Mouse (Mus musculus): ENCODE measurements around the gene Ndnf.

Ndnf gene

DNA sequence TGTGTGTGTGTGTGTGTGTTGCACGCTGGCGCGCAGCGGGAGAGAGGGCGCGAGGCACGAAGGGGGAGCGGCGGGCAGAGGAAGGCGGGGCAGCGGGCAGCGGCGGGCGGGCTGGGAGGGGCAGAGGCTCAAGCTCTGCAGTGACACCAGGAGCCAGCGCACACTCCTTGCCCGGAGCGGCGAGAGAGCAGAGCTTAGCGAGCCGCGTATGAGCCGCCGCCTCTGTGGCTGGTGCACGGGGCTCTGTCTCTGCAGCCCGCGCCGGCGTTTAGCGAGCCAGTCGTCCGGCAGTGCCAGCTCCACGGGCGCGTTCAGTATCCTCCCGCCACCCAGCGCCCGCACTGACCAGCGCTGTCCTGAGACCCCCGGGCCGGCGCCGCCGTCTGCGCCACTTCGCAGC, at the start of gene Ndnf:
TSS of gene Ndnf (plus strand) at position 140 of the 400 bp plus-strand sequence.
- peak; percentile 86 for DNase-seq (ENCODE audit: extremely low spot score, low spot score)

DNA sequence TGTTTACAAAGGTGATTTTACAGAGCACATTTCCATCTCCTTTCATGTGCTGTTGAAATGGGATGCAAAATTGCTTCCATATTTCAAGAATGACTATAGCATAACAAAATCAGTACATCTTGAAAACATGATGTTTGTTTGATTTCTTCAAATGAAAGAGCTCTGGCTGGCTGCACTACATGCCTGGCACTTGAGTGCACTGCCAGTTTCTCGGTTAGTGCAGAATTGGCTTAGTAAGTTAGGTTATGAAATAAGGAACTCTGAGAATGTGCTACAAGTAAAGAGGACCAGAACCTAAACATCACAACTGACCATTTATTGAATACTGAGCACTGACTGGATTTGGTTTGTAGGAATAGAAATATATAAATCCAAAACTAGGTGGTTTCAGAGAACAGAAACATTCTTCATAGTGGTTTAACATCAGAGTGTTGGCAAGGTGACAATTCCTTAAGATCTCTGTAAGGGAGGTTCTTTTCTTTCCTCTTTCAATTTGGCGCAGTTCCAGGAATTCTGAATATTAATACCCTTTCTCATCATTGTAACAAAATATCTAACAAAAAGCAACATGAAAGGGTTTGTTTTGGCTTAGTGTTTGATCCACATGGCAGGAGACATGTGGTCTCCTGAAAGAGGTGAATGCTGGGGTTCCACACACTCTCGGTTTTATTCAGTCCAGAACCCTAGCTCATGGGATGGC, 48.2 kb upstream of the Ndnf start:
- DNase-seq (ENCODE audit: extremely low spot score, low spot score): no peak

DNA sequence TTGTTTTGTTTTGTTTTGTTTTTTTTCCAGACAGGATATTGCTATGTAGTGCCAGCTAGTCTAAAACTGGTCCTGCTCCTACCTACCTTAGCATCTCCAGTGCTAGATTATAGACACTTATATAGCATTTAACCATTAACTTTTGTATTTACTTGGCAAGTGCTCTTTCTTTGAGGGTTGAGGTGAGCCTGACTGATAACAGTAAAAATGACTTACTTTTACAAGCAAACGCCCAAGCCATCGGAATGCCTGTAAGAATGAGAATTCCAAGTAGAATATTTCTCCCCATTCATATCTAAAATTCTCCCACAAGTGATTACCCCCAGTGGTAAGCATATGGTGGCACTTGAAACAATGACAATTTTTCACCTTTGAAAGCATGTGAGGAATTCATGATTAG, 40.8 kb upstream of the Ndnf start:
- DNase-seq (ENCODE audit: extremely low spot score, low spot score): no peak

DNA sequence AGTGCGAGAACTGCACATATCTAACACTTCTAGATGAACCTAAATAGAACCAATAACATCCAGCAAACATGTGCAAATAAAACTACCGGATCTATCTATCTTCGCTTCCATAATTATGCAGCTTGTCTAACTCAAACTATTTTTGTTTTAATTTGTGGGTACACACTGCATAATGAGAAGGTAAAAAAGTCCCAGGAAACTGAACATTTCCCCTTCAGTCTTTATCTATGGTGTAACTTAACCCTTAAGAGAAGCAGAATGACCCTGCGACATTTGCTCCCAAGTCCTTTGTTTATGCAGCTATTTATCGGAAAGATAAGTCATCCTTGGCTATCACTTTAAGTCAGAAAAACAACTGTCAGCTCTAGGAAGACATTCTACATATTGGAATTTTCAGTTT, 39.2 kb upstream of the Ndnf start:
- no peak for DNase-seq (ENCODE audit: extremely low spot score, low spot score)

DNA sequence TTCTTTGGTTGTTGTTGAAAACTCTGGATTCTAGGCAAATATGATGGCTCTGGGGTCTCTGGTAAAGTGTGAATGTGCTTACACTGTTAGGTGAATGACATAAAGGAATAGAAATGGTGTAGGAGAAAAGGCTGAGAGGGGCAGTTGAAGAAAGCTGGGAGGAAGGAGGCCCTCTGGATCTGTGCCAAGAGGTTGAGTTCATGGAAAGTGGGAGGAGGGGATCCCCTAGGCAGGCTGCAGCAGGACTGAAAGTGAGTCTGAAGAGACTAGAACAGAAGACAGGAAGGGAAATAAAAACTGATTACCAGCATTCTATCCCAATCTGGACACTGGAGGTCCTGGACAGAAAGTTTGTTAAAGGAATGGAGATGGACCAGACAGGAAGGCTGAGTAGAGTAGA, 29.0 kb upstream of the Ndnf start:
- no peak for DNase-seq (ENCODE audit: extremely low spot score, low spot score)

DNA sequence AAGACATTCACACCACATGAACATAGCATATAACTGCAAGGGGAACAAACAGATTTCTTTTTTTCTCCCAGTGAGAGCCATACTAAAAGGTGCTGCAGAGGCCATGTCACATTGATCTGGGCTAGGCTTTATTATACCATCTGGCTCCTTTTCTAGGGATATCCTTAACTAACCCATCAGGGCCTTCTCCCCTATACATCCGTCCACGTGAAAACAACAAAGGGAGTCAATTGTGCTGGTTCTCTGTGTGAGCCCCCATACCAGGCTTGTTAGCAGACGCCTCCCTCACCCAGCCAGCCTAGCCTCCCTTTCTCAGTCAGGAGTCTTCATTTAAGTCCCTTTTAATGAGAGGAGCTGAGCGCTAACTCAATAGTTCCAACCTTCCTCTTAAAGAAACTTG, 27.3 kb upstream of the Ndnf start:
- DNase-seq (ENCODE audit: extremely low spot score, low spot score): no peak

DNA sequence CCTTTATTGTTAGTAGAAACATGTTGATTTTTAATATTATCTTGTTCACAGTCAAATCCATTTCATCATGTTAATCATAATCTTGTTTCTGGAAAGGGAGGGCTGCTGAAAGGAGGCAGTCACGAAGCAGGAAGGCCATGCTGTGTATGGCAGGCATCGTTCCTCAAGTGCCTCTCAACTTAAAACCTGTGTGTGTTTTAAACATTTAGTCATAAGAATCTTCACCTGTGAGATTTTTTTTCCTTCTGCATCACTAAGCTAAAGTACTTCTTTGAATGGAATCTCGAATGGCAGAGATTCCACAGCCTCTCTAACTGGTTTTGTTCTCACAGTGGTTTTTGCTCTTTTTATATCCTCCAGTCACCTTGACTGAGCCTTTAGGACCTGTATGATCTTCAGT, 25.0 kb upstream of the Ndnf start:
- no peak for DNase-seq (ENCODE audit: extremely low spot score, low spot score)

DNA sequence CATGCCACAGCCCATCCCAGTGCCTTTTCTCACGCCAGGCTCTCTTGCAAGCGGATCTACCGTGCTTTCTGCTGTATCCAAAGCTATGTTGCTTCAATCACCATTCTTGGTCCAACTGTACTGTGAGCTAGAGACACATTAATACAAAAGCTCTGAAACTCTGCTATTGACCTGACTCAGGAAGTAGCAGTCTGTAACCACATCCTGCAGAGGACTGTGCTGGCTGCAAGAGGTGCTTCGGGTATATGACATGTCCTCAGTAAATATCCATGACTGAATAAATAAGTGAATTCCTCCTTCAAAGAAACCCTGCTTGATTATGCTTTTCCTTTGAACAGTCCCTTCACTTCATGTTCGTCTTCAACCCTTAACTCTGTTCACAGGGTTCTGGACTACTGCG, 23.7 kb upstream of the Ndnf start:
- DNase-seq (ENCODE audit: extremely low spot score, low spot score): no peak

DNA sequence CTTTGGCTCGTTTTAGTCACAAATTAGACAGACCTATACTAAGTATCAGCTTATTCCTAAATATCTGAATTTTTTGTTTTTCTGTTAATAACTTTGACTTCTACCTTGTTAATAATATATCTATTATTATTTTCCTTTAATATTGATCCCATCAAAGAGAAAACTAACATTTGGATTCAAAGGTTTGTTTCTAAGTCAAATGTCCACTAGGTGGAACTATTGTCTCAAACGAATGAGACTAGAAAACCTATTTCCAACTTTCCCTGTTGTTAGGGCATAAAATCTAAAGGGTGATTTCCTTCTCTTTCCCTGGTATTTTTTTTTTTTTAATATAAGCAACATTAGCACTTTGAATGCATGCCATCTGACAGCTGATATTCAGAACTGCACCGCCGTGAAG, 20.0 kb upstream of the Ndnf start:
- DNase-seq (ENCODE audit: extremely low spot score, low spot score): no peak

DNA sequence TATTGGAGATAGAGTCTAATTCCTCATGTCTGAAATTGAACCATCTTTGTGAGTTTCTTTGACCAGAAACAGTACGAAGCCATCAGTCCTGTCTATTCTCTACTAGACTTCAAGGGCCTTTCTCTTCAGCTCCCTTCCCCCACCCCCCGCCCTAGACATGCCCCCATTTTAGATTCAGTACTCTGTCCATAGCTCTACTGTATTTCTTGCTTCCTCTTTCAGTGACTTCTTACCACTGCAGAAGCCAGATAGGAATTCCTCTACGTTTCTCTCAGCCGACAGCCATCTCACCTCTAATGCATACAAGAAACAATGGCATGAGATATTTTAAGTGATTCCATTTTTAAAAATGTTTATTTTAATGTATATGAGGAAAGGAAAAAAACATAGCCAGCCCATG, 10.1 kb upstream of the Ndnf start:
- DNase-seq (ENCODE audit: extremely low spot score, low spot score): no peak

DNA sequence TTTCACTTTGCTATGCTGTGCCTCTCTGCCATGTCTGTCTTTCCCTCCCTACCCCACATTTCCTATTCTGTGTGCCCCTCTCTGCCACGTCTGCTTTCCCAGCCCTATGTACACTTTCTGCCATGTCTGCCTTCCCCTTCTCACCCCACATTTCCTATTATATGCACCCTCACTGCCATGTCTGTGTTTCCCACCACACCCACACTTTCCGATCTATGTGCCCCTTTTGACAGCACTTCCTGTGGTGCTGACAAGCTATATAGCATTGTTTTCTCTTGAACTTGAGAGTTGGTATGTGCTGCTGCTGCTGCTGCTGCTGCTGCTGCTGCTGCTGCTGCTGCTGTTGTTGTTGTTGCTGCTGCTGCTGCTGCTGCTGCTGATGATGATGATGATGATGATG, 9.3 kb upstream of the Ndnf start:
- DNase-seq (ENCODE audit: extremely low spot score, low spot score): no peak

DNA sequence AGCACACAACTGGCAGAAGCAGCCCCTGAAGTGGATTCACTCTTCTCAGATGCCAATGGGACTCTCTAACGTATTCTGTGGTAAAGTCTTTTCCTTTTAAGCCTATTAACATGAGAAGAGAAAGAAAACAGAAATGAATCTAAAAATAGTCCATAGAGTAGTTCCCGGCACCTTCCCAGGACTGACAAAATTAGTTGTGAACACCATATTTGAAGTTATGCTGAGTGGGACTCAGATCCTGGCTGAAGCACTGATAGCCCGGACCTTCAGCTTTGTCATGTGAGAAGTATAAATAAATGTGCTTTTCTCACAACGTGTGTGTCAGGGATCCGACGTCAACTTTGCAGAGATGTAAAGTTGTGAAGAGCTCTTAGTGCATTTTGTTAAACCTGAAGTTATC, 7.4 kb upstream of the Ndnf start:
- no peak for DNase-seq (ENCODE audit: extremely low spot score, low spot score)

DNA sequence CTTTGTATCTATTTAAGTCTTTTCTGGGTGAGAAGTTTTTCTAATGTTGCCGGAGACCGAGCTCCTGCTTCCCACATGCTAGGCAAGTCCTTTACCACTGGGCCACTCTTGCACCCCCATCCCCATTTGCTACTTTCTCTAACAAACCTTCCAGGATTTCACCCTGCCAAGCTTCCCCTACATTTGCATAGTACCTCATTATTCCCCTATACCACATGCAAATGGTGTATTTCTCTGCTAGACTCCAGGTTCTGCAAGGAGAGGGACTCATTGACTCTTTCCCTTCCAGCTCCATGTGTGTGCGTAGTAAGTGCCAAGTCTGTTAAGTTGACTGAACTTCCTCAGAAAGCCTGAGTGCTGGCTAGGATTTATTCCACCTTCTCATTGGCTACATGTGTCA, 5.1 kb upstream of the Ndnf start:
- DNase-seq (ENCODE audit: extremely low spot score, low spot score): no peak

DNA sequence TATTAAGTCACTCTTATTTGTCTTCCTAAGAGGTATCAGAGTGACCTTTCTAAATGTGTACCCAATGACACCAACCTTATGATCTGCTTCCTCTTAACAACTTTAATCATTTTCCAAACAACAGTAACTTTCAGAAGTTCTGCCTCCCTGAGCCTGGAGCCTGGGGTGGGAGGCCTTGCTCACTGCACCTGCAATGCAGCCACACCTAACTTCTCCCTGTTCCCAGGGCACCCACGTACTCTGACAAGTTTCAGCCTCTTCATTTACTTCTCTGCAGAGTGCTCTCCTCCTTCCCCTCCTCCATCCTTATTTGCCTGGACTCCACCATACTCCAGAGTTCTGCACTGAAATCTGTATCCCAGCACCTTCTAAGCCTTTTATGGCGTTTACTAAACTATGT, 1.4 kb upstream of the Ndnf start:
- DNase-seq (ENCODE audit: extremely low spot score, low spot score): no peak

DNA sequence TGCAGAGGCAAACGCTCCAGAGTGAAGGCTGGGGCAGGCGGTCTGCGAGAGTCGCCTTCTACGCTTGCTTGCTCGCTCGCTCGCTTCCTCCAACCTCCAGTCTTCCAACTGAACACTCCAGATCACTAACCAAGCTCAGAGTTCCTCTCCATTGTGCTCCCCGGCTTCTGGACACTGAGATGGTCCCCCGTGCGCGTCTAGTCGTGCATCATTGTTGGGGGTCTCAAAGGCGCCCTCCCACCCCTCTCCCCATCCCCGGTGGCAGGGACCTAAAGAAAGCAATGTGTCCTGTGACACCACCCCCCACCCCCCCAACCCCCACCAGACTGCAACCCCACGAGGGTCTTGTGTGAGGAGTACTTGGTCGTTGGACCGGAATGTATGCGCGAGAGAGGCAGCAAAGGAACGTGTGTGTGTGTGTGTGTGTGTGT, 394 bp upstream of the Ndnf start:
- peak; percentile 71 for DNase-seq (ENCODE audit: extremely low spot score, low spot score)

DNA sequence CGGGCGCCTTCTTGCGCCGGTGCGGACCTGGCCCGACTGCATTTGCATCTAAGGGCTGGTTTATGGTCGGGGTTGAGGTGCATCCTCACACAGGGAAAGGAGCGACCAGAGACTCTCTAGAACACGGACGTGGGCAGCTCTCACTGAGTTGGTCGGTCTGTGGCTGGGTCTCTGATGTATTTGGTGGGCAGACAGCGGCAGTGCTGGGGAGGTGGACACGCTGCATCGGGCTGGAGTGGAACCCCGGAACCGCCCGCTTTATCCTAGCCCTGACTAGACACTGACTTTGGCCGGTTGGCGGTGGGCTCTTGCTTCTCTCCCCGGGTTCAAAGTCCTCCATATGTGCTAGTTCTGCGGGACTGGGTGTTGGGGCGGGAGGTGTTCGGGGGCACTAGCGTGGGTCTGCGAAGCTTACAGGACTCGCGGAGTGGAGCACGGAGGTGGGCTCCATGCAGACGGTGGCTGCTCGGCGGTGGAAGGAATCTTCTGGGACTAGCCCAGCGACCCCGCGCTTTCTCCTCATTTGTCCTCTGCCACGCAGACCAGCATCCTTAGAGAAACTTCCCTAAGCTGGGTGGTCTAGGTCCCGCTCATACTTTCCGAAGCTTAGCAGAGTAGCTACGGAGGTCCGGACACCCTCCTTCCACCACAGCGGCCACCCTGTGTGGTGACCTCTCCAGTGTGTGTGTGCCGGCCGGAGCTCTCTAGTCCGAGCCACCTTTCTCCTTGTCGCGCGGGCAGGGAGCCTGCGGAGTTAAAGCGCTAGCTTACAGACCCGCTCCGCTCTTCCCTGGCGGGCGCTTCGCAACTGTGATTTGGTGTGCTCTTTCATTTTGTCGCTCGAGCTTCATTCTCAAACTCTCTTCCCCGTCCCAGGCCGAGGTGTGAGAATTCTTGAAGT, 991 bp downstream of the Ndnf start:
- peak; percentile 74 for DNase-seq (ENCODE audit: extremely low spot score, low spot score)

DNA sequence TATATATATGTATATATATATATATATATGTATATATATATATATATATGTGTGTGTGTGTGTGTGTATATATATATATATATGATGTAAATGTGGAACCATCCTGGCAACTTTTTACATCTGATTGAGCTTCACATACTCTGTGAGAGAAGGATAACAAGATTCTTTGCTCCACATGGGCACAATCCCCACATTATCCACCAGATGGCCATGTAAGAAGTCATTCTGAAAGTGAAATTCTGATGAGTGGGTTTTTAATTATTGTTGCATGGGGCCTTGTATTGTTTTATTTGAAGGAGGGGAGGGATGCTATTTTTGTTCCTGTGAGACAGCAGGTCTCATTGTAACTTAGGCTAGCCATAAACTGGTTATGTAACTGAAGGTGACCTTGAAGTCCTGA, 22.5 kb downstream of the Ndnf start:
- no peak for DNase-seq (ENCODE audit: extremely low spot score, low spot score)

DNA sequence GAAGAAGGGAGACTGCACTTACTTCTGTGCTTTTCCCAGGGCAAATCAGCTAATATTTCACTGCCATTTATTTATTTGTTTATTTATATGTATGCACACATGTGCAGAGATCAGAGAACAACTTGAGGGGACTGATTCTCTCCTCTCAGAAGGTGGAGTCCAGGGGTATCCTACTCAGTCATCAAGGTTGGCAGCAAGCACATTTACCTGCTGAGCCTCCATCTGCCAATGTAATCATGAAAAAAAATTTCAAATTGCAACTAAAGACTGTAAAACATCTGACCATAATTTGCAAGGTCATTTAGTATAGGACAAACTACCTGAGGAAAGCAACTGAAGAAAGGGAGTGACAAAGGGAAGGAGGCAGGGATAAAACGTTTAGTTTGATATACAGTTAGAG, 49.3 kb downstream of the Ndnf start:
- DNase-seq (ENCODE audit: extremely low spot score, low spot score): no peak

DNA sequence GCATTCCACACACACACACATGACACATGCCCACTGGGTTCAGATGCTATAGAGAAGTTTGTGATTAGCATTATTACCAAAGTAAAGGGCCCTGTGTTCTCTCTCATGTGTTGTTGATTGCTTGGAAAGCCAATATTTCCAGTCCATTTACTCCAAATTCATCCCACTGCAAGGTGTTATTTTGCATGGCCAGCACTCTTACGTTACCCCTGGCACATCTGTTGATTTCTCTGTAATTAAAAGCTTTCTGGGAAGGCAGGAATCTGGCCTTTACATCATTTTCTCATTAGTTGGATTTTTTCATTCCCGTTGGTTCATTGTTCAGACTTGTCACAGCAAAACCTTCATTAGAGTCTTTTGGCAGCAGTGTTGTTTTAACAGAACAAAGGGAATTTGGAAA, 54.3 kb downstream of the Ndnf start:
- no peak for DNase-seq (ENCODE audit: extremely low spot score, low spot score)

DNA sequence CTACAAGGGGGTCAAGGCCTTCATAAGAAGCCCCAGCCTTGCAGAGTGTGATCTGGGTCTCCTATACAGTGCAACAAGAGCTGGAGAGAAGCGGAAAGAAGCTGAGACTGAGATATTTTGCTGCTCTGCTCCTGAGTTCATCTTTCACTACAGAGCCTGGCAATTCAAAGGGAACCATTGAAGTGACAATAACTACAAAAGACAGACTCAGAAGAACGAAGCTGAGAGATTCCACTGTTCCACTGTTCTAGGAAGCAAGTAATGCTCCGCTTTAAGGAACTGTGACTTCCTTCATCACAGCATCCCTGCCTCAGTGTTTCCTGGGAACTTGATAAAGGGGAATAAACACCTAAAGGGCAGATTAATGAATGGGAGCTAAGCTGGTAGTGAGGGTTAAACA, 56.9 kb downstream of the Ndnf start:
- no peak for DNase-seq (ENCODE audit: extremely low spot score, low spot score)

DNA sequence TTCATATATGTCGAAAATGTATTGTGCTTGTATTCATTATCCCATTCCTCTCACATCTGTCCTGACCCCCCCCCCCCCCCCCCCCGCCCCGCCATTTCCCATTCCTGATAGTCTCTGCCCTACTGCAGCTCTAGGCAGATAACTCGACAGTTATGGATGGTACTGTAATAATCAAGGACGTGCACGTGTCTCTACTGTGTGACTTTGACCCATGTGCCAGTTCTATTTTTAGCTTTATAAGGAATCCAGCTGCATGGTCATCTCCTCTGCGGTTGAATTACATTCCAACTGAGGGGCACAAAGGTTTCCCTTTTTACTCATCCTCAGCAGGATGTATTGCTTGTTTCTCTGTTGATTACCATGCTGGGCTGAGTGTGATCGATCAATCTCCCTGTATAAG, 68.1 kb downstream of the Ndnf start:
- no peak for DNase-seq (ENCODE audit: extremely low spot score, low spot score)

DNA sequence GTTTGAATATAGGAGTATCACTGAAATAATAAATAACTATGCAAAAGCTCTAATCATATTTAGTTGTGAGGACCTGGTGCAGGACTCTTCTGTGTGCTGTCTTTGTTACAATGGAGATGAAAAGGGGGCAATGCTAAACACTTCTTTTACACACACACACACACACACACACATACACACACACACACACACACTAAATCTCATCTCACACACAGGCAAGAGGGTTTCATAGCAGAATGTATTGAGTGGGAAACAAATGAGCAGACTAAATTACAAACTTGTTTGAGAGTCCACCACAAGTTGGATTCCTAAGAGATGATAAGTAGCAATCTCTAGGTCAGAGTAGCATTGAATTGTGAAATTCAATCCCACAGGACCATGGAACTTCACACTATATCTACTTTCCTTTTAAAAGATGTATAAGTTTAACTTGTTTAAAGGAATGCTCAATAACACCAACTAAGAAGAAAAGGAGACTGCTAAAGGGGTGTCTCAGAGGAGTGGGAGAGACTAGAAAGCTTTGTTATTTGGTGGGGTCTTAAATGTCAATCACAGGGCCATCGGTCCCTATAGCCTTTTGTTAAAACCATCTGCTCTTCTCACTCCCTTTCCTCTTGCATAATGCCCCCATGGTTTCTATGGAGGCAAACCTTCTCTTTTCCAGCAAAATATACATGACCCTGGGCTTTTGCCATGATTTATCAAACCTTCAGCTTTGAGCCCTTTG, 71.9 kb downstream of the Ndnf start:
- no peak for DNase-seq (ENCODE audit: extremely low spot score, low spot score)

All from neural tube, embryonic 10.5 days (tissue).